Mouse (Mus musculus): ENCODE measurements at regions not wholly inside any gene's neighbourhood (a gene's known extent, or its start where the extent isn't known, plus 50 kb on each side); places are given as distances from the start of the nearest gene placed in this dataset.

DNA sequence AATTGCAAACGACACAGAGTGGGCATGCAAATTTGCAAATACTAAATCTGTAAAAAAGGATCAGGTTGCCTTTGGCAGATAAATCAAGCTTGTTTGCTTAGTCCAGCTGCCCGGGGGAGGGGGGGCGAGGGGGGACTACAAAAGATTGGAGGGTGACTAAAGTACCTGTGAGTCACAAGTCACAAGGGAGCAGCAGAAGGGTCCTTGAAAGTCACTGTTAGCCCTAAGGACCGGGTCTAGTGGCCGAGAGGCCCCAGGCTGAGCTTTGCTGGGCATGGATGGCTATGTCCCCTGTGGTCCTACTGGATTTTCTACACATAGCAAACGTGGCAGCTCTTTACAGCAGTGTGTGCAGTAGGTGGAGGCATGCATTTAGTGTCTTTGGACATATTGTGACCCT lies 118.4 kb upstream of the Pitx1 start:
- no peak for DNase-seq (ENCODE audit: low read depth)

DNA sequence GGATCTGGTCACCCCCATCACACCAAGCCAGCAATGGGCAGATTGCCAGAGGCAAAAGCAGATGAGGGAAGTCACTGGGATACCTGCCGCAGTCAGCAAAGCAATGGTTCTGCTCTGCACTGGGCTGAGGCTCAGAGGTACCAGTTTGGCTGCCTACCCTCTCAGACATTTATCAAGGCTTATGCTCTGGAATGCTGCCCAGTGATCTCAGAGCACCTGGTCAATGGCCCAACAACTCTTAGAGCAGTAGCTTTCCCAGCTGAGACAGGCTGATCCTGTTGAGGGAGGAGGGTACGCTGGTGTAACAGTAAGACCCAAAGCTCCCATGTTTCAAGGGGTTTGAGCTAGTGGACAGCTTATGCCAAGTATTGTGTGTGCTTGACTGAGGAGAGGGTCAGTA lies 117.4 kb upstream of the Pitx1 start:
- no peak for DNase-seq (ENCODE audit: low read depth)

DNA sequence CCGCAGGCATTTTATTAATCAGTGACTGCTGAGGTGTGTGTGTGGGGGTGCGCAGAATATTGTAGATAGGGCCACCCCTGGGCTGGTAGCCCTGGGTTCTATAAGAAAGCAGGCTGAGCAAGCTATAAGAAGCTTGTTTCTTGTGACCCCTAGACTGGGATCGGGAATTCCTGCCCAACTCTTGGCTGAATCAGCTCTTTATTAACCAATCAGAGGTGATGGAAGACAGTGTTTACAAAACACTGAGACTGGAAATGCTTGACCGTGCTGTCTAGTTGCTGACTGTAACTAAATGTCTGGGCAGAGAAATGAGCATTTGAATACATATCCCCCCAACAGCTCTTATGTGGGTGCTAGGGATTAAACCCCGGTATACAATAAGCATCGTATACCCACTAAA lies 114.8 kb upstream of the Pitx1 start:
- no peak for DNase-seq (ENCODE audit: low read depth)

DNA sequence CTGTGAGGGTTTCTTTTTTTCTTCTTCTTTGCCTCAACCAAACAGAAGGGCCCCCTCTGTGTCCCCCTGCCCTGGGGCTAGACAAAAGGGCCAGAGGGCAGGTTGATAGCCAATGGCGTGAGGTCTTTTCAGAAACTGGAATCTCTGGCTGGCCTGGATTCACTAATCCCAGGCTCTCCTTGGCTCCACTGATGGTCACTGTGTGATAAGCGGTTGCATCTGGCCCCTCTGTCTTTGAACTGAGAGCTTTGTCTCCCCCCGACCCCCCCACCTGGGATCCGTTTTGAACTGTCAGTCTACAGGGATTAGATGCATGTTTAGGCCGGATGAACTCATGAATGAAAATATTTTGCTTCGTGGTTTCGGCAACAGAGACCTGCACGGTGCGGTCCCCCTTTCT lies 112.6 kb upstream of the Pitx1 start:
- no peak for DNase-seq (ENCODE audit: low read depth)

DNA sequence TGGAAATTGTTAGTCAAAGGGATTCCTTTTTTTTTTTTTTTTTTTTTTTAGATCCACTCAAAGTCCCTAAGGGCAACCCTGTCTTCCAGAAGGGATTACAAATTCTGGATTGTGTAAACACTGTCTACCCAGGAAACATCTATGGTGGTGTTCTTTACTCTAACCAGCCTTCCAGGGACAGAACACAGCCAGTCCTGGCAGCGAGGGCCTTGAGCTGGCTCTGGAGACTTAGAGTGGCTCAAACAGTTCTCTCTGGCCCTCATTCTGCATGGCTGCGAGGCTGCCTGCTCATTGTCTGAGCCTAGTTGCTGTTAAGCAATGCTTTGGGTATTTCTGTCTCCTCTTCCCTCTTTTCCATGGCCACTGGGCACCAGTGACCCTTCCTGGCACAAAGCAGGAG lies 112.2 kb upstream of the Pitx1 start:
- no peak for DNase-seq (ENCODE audit: low read depth)

DNA sequence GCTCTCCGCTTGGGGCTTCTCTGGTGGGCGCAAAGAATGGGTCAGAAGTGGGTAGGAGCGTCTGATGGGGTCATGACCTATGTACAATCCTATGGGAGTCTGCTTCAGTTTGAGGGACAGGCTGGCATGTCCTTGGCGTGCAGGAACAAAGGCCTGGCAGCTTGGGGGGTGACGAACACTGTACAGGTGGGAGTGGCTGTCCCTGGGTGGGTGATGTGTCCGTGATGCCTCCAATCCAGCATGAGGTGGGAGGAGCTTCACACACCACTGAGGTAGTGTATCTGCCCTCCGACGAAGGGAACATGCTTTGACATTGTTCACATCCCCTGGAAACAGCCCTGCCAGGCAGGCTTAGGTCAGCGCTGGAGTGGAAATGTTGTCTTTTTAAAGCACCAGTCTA lies 101.4 kb upstream of the Pitx1 start:
- DNase-seq (ENCODE audit: low read depth), result no peak

DNA sequence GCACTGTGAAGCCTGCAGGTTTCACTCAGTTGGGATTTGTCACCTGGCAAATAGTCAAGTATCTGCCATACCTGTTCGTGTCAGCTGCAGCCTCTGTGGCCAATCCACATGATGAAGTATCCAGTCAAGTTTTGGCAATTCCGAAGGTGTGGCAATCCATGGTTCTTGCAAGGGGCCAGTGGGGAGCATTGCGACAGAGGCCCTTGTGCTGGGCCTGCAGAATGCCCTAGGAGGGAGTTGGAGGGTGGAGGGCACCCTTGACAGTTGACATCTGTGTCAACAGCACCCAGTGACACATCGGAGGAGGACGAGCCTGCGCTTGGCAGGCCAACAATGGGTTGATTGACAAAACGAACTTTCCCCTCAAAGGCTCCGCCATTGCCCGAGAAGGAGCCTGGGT lies 101.0 kb upstream of the Pitx1 start:
- DNase-seq (ENCODE audit: low read depth), result no peak

DNA sequence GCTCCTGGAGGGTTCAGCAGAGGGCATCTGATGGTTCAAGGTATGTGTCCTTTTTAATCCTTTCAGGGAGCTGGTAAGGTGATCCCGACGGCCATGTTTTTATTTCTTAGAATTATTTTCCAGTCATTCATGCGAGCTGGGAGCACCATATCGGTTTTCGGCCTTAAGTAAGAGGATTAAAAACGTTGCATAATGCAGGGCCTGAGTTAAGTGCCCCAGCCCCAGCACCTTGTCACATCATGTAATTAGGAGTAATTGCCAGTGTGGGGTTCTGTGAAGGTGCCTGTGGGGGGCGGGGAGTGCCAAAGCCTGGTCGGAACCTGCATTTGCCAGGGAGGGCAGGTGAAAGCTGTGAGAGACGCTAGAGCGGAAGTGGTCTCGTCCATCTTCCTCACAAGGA lies 94.6 kb upstream of the Pitx1 start:
- DNase-seq (ENCODE audit: low read depth), result no peak

DNA sequence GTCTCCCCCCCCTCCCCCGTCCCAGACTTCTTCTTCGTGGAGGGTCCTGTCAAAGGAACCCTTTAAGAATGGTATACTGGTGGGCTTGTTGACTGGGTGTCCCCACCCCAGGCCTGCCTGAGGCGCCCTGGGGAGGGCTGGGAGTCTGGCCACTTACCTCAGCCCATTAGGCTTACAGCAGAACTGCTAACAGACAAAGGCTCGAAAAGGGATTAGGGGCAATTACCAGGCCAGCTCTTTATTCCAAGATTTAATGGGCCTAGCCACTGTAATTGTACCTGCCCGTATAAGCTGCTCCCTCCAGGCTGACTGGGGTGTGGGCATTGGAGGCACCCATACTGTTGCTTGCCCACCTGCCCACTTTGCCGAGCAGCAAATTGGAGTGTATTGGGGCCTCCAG lies 93.8 kb upstream of the Pitx1 start:
- no peak for DNase-seq (ENCODE audit: low read depth)

DNA sequence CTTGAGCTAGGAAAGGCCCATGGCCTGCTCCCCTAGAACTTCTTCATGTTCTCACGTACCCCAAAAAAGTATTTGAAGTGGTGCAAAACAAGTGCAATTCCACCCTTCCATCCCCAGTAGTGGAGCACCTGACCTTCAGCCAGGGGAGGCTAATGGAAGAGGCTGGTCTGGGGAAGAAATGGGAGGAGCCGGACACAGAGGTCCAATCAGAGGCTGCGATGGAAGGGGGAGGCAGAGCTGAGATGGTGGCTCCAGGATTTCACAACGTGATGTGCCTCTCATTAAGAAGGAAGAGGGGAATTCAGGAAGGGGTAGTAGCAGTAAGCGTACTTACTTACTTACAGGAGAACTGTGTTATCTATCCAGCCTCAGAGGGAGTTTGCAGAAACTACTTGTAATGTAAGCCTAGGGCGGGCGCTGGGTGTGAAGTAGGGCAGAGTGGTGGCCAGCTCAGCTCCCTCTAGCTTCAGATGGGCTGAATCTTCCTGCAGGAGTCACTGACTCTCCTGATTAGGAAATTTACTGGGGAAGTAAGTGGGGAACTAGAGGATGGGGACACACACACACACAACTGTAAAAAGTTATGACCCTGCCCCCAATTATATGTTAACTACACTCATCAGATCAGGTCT lies 87.6 kb upstream of the Pitx1 start:
- no peak for DNase-seq (ENCODE audit: low read depth)

DNA sequence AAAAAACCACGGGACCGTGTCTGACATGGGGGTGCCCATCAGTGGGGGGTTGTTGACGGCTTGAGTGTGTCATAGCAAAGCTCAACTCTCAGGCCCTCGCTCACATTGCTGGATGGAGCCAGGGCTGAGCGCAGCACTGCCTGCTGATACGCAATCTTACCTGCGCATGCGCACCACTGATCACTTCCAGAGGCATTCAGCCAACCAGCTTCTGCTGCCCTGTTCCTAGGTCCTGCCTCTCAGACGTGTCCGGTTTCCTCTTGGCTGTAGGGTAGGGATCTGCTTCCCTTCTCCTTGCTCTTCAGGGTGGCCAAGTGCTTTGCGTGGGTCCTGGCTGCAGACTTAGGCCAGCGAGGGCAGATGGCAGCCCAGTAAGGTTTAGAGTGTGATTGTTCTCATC lies 81.3 kb upstream of the Pitx1 start:
- no peak for DNase-seq (ENCODE audit: low read depth)

DNA sequence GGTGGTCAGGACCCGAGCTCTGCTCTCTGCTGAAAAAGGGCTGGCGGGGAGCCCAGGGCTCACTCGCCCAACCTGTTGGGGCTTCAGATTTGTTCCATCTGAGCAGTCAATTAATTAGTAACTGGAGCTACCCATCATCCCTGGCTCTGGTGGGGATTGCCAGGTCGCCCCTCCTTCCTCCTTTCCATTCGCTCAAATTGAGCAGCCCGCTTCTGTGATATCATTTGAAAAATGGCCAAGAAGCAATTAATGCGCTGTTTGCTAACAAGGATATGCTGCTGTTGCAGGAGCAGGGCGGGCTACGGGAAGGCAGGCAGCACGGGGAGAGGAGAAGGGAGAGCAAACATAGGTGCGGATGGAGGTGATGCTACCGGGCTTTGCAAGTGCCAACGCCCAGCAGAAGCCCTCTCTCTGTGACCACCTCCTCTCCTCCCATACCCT lies 76.3 kb upstream of the Pitx1 start:
- no peak for DNase-seq (ENCODE audit: low read depth)

DNA sequence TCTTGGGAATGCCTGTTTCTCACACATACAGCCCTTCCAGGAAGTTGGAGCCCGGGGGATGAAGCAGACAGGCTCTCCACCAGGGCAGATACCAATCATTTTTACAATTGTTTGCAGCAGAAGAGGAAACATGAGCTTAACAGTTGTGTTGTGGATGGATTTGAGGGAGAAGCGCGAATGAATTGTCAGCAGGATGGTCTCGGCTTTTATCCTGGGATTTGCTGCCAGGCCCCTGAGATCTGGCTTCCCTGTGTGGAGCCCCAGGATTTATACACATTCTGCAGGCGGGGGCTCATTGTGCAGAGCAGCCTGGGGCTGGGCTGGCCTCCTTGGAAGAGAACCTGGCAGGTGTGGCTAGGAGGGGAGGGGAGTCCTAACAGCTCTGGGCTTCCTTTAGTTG lies 73.9 kb upstream of the Pitx1 start:
- no peak for DNase-seq (ENCODE audit: low read depth)

DNA sequence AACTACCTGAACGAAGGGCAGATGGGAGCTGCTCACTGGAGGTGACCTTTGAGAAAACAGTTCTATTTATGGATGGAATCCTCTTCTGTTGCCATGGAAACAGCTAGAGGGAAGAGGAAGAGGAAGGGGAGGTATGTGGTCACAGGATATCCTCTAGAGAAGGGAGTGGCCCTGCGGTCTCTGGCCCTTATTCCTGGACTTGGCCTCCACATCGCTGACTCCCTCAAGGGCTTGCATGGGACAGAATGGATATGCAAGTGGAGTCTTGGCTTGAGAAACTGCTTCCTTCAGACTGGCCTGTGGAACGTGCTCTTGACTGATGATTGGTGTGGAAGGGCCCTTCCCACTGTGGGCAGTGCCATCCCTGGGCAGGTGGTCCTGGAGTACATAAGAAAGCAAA lies 68.9 kb upstream of the Pitx1 start:
- no peak for DNase-seq (ENCODE audit: low read depth)

DNA sequence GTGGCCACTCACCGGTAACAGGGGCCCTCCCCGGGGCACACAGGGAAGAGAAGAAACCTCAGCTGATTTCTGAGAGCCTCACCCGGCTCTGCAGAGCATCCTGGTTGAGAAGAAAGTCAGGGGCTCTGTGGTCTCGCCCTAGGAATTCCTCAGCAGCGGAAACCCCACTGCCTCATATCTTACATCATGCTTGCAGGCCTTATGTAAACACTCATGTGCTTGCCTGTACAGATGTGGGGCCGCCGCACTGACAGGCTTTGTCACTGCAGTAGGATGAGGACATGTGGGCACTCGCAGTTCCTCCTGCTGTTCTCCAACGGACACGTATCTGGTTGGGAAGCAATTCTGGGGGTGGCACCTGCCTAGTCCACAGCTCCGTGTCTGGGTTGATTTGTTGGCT lies 66.3 kb upstream of the Pitx1 start:
- no peak for DNase-seq (ENCODE audit: low read depth)

DNA sequence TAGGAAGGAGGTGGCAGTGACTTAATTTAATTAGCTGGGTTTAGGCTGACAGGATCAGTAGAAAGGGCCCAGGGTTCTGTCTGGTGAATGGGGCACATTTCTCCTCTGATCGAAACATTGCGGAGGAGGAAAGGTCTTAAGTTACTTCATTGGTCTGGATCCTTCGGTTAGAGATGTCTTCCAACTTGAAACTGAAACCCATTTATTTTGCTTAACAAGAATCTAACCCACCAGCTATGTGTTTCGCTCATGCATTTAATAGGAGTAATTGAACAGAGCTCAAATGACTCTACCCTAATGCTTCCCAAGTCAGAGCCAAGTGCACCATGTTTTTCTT lies 64.2 kb upstream of the Pitx1 start:
- no peak for DNase-seq (ENCODE audit: low read depth)

DNA sequence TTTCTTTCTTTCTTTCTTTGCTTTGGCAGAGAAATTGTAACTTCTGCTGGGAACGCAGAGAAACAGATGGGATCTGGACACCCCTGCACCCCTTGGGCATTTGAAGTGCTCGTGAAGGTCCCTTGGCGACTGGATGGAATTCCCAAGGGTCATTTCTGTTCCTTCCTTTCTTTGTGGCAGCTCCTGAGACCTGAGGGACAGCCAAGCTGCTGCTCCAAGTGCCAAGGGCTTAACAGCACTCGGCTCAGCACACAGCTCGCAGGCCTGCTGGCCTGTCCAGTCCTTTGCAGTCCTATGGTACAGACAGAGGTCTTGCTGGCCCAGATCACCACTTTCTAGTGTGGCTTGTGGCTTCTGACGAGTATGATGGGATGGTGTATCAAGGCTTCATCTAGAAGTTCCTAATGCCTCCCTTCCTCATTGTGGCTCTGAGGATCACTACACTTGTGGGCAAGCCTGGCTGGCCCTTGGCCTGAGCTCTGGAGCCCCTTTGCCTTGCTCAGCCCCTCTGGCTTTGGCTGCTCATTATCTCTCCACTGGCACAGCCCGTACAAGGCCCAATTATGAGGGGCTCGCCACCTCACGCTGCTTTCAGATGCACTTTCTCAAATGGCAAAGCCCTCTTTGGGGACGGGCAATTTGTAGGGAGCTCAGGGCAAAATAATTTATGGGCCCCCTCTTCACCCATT lies 63.7 kb upstream of the Pitx1 start:
- no peak for DNase-seq (ENCODE audit: low read depth)

DNA sequence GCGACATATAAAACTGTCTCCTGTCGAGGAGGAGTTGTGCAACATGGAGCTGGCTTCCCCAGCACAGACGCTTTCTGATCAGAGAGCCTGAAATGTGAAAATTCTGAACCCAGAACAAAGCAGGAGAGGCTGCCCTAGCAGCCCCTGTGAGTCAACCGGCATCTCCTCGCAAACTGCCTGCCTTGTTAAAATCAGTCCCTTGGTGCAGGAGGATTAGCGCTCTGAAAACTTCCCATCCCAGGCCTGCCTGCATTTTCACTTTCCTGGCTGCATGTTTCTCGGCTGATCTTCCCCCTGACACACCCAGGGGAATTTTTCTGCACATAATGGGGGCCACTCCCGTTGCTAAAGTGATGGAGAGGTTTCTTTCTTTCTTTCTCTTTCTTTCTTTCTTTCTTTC lies 63.0 kb upstream of the Pitx1 start:
- no peak for DNase-seq (ENCODE audit: low read depth)

DNA sequence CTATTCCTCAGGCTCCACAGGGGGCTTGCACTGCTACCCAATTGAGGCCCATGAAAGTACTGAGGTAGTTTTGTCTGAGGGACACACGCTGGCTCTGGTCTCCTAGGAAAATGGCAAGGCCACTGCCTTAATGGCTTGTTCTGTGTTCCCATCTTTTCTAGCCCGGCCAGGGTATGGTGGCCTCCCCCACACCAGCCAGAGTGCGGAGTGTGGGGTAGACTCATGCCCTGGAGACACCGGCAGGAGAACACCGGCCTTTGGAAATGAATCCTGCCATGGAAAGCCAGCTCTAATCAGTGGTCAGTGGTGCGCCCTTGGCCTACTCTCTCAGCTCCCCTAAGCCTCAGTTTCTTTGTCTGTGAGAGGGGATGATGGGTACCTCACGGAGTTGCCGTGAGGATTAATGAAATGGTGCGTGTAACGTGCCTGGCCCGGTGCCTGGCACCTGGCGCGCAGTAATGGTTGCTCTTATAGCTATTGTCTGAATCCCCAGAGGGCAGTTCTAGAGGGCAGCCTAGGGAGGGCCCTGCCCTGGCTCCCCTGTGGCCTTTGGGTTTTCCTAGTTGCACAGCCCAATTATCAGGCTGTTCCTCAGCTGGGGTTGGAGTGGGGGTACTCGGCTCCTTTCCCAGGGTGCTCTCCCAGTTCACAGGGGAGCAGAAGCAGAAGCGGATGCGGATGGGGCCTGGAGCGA lies 62.4 kb upstream of the Pitx1 start:
- DNase-seq (ENCODE audit: low read depth), result no peak

DNA sequence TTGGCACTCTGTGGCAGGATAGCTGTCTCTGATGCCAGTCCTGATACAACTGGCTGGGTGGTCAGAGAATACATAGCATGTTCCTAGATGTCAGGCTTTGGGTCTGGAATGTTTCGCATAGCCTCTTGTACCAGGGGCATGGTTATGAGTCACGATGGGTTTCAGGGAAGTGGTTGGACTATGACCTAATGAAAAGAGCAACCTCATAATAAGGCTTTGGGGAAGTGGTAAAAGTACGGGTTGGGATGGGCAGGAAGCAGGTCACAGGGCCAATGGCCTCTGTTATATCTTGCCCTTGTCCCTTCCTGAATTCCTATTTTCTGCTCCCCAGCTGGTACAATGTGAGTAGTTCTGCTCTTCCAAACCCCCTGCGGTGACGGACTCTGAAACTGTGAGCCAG lies 59.5 kb upstream of the Pitx1 start:
- no peak for DNase-seq (ENCODE audit: low read depth)

DNA sequence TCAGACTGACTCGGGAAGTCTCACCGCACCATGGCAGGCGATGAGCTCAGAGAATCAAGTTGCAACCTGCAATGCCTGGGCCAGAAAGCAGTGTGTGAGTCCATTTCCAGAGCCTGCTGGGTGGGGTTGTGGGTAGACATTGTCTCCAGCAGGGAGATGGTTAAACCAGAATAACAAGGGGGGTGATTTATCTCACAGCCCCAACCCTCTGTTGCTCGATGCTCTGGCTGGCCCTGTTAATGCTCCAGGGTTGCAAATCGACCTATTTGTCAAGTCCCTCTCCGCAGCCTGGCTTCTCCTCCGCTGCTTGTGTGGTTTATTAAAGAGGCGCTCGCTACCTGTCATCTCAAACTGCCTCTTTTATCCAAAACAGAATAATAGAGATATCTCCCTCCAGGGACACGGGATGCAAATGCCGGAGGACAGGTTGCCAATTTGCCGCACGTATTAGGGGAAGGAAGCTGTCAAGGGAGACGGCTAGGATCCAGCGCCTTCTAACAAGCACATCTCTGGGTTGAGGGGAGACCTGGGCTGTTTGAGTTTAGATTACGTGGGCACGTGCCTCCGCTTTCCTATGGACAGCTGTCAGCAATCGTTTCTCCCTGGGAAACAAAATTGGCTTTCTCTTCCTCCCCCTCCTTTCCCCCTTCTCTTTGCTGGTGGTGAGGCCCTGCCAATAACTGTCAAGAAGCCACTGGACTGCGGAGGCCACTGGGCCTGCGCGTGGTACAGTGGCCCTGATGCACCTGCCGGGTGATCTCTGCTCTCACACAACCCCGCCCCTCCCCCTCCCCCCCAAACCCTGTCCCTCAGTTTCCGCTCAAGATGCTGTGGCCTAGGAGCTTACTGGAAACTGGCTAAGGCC lies 57.4 kb upstream of the Pitx1 start:
- DNase-seq (ENCODE audit: low read depth), result no peak

DNA sequence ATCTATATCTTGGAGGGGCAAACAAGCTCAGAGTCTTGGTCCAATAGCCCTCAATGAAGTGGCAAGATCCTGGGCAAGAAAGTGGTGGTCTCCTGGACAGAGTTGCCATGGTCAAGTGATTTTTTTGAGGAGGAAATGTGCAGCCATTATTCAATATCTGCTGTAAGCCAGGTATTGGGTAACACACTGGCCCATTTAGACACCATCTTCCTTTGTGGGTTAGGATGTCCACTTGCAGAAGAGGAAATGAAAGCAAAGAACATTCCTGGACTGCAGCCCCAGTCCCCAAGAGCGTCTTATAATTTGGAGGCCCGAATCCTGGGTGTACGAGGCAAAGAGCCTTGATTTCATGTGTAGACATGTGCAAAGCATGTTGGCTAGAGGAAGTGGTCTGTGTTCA lies 56.3 kb upstream of the Pitx1 start:
- DNase-seq (ENCODE audit: low read depth), result no peak
